8 mouse cellular contexts compared by ENCODE assay signal in the genomic region with DNA sequence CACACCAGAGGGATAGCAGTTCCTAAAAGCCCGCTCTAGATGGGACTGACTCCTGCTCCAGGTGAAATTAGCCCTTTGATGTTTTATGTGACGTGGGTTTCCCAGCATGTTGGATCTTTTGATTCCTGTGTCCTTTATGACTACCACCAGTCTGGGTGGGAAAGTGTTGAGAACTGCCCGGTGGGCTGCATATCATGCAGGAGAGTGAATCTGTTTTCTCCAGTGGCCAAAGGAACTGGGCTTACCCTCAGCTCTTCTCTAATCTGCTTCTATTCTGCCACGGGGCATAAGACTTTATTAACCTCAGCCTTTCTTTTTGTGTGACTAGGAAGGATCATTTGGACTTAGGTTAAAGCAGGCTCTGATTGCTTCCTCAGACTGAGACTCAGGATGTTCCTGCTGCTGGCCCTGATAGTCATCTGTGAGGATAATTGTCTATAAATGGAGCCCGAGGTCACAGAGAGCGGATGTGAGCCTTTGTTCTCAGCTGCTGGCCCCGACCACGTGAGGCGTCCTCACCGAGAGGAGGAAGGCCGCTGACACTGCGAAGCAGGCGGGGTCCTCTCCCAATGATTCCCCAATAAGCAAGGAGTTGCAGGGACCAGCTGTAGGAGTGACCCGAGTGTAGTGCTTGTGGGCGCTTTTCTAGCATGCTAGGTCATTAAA. TPM values are rescaled to one million over a fixed set of nuclear protein-coding genes. Genes with fewer than 3 reads are reported as not detected.
DNase-seq lines count a peak whose midpoint lies in the region; ATAC-seq and TF ChIP-seq lines count a peak whose summit lies in the region.

No protein-coding gene starts in this region.

- DNase-seq in ES-E14 (ENCODE audit: low read depth, low spot score), result no peak
- peak; percentile 84 for DNase-seq in adrenal gland, postnatal 14 days
- DNase-seq in forebrain, postnatal 0 days, result peak; percentile 27
- peak; percentile 54 for DNase-seq in limb, embryonic 14.5 days (ENCODE audit: low spot score)
- DNase-seq in midbrain, embryonic 11.5 days (ENCODE audit: low spot score, missing footprints), result peak; percentile 92
- DNase-seq in cerebellum, adult 18-20 months, result no peak

- no peaks in the 10 kb centered on the region for H3K9me3 ChIP-seq in ES-E14 (ENCODE audit: control insufficient read depth, insufficient read depth, low read depth, low read length)
- H3K9me3 ChIP-seq in forebrain, postnatal 0 days (ENCODE audit: low read length), result no peaks in the 10 kb centered on the region
- H3K9me3 ChIP-seq in hindbrain, embryonic 13.5 days, result no peaks in the 10 kb centered on the region
- H3K9me3 ChIP-seq in limb, embryonic 14.5 days (ENCODE audit: control insufficient read depth, low read length), result no peaks in the 10 kb centered on the region
- no peaks in the 10 kb centered on the region for H3K9me3 ChIP-seq in midbrain, embryonic 11.5 days (ENCODE audit: control insufficient read depth, low read length)

- peaks cover 0 to 4% of the 10 kb centered on the region in 2 experiments; a peak in 1 of 4 replicates for H3K4me1 ChIP-seq in ES-E14 (ENCODE audit: control insufficient read depth in 2 of 2, insufficient read depth in 2 of 2, low read length in 2 of 2, poor library complexity in 1 of 2)
- H3K4me1 ChIP-seq in forebrain, postnatal 0 days (ENCODE audit: insufficient read depth), result peaks cover 11% of the 10 kb centered on the region
- peaks cover 38% of the 10 kb centered on the region for H3K4me1 ChIP-seq in hindbrain, embryonic 13.5 days (replicated peaks)
- H3K4me1 ChIP-seq in limb, embryonic 14.5 days (ENCODE audit: control insufficient read depth, insufficient read depth, low read length), result peaks cover 14% of the 10 kb centered on the region; the same call in 1 of the 2 replicates
- peaks cover 15% of the 10 kb centered on the region for H3K4me1 ChIP-seq in midbrain, embryonic 11.5 days (ENCODE audit: control insufficient read depth, insufficient read depth, low read length)
- H3K4me1 ChIP-seq in testis, adult 2 months (ENCODE audit: control insufficient read depth, insufficient read depth, low read length), result peaks cover 12% of the 10 kb centered on the region

- no peak overlapping the region for H3K27ac ChIP-seq in ES-E14 (ENCODE audit: insufficient read depth, low read depth, low read length, poor library complexity, severe bottlenecking)
- H3K27ac ChIP-seq in forebrain, postnatal 0 days (ENCODE audit: low read depth, low read length), result peak overlapping the region; percentile 60
- H3K27ac ChIP-seq in hindbrain, embryonic 13.5 days, result peak overlapping the region; percentile 94
- H3K27ac ChIP-seq in limb, embryonic 14.5 days (replicated peaks; ENCODE audit: low read depth, low read length), result peak overlapping the region; percentile 53; the same call in 1 of the 2 replicates
- peak overlapping the region; percentile 84 for H3K27ac ChIP-seq in midbrain, embryonic 11.5 days (ENCODE audit: low read depth, low read length)
- peak overlapping the region; percentile 80 for H3K27ac ChIP-seq in testis, adult 2 months (ENCODE audit: control insufficient read depth, insufficient read depth, low read depth, low read length)

- H3K27me3 ChIP-seq in forebrain, postnatal 0 days (ENCODE audit: insufficient read depth, low read length), result no peaks in the 10 kb centered on the region
- no peaks in the 10 kb centered on the region for H3K27me3 ChIP-seq in hindbrain, embryonic 13.5 days
- no peaks in the 10 kb centered on the region for H3K27me3 ChIP-seq in limb, embryonic 14.5 days (ENCODE audit: control insufficient read depth, insufficient read depth, low read length)
- no peaks in the 10 kb centered on the region for H3K27me3 ChIP-seq in midbrain, embryonic 11.5 days (ENCODE audit: control insufficient read depth, insufficient read depth, low read length)
- H3K27me3 ChIP-seq in testis, adult 2 months (ENCODE audit: control insufficient read depth, insufficient read depth, low read length), result no peaks in the 10 kb centered on the region

- no peak for TF ChIP-seq CTCF in forebrain, postnatal 0 days (IDR thresholded peaks at IDR 0.05; ENCODE audit: low read depth)
- TF ChIP-seq CTCF in testis, adult 2 months (IDR thresholded peaks at IDR 0.05; ENCODE audit: control insufficient read depth, insufficient read depth, insufficient replicate concordance, low read depth, low read length), result no peak

- in situ Hi-C loops in ES-E14 (cut with MboI; ENCODE audit: low sequenced_read_pairs in 2 of 2, unreplicated experiment in 2 of 2), result no loop called here

- H3K4me2 ChIP-seq in forebrain, postnatal 0 days (ENCODE audit: low read depth), result peak overlapping the region; percentile 81
- H3K4me2 ChIP-seq in hindbrain, embryonic 13.5 days, result peak overlapping the region; percentile 86
- H3K4me2 ChIP-seq in limb, embryonic 14.5 days (replicated peaks; ENCODE audit: low read depth, low read length, severe bottlenecking), result peak overlapping the region; percentile 89
- peak overlapping the region; percentile 49 for H3K4me2 ChIP-seq in midbrain, embryonic 11.5 days

- no peaks in the 10 kb centered on the region for H3K36me3 ChIP-seq in ES-E14 (ENCODE audit: control insufficient read depth, insufficient read depth, low read length, poor library complexity, severe bottlenecking)
- H3K36me3 ChIP-seq in forebrain, postnatal 0 days (ENCODE audit: insufficient read depth), result no peaks in the 10 kb centered on the region
- no peaks in the 10 kb centered on the region for H3K36me3 ChIP-seq in hindbrain, embryonic 13.5 days
- H3K36me3 ChIP-seq in limb, embryonic 14.5 days (ENCODE audit: control insufficient read depth, insufficient read depth, low read length), result no peaks in the 10 kb centered on the region
- no peaks in the 10 kb centered on the region for H3K36me3 ChIP-seq in midbrain, embryonic 11.5 days (ENCODE audit: control insufficient read depth, insufficient read depth, low read length)
- H3K36me3 ChIP-seq in testis, adult 2 months (ENCODE audit: control insufficient read depth, insufficient read depth, low read length), result no peaks in the 10 kb centered on the region

- no peak for TF ChIP-seq POLR2A in limb, embryonic 14.5 days (IDR thresholded peaks at IDR 0.05; ENCODE audit: borderline replicate concordance, extremely low read depth, insufficient read depth, insufficient read length)
- TF ChIP-seq POLR2A in testis, adult 2 months (IDR thresholded peaks at IDR 0.05; ENCODE audit: control insufficient read depth, low read depth, low read length), result no peak

- peak overlapping the region; percentile 14; the same call in 1 of the 2 replicates for H3K9ac ChIP-seq in ES-E14 (ENCODE audit: insufficient read depth, low read depth, low read length, poor library complexity, severe bottlenecking)
- peak overlapping the region; percentile 38 for H3K9ac ChIP-seq in forebrain, postnatal 0 days
- H3K9ac ChIP-seq in hindbrain, embryonic 13.5 days, result peak overlapping the region; percentile 74
- peak overlapping the region; percentile 48 for H3K9ac ChIP-seq in limb, embryonic 14.5 days (ENCODE audit: low read depth, low read length, severe bottlenecking)
- H3K9ac ChIP-seq in midbrain, embryonic 11.5 days (ENCODE audit: low read length), result peak overlapping the region; percentile 55

- ATAC-seq in forebrain, postnatal 0 days, result peak; percentile 28
- peak; percentile 60 for ATAC-seq in hindbrain, embryonic 13.5 days (ENCODE audit: low FRiP score)
- ATAC-seq in limb, embryonic 14.5 days (ENCODE audit: low FRiP score, low read depth), result peak; percentile 43
- ATAC-seq in midbrain, embryonic 11.5 days (ENCODE audit: low FRiP score), result peak; percentile 75

- peak overlapping the region; percentile 26 to 70 for H3K4me3 ChIP-seq in ES-E14 (ENCODE audit: insufficient read depth in 1 of 2, low read depth in 1 of 2, low read length in 2 of 2, poor library complexity in 1 of 2, severe bottlenecking in 1 of 2)
- H3K4me3 ChIP-seq in forebrain, postnatal 0 days (ENCODE audit: low read depth, low read length), result peak overlapping the region; percentile 81
- H3K4me3 ChIP-seq in hindbrain, embryonic 13.5 days, result peak overlapping the region; percentile 79
- H3K4me3 ChIP-seq in limb, embryonic 14.5 days (replicated peaks; ENCODE audit: low read length), result peak overlapping the region; percentile 78
- H3K4me3 ChIP-seq in midbrain, embryonic 11.5 days (ENCODE audit: low read depth, low read length), result peak overlapping the region; percentile 27
- H3K4me3 ChIP-seq in testis, adult 2 months (ENCODE audit: control insufficient read depth, low read depth, low read length), result peak overlapping the region; percentile 53

- WGBS in forebrain, postnatal 0 days, result 11% methylated on average over 15 of the region's 15 CpGs
- 11% methylated on average over 15 of the region's 15 CpGs for WGBS in hindbrain, embryonic 13.5 days
- WGBS in limb, embryonic 14.5 days, result 5% methylated on average over 15 of the region's 15 CpGs
- WGBS in midbrain, embryonic 11.5 days, result 10% methylated on average over 15 of the region's 15 CpGs

TF ChIP-seq in ES-E14, 5 proteins besides CTCF, POLR2A, EP300 and RAD21:
- TF ChIP-seq HCFC1 (IDR thresholded peaks at IDR 0.05; ENCODE audit: borderline replicate concordance, insufficient read depth, low read length) (no peak), ZNF384 (IDR thresholded peaks at IDR 0.05; ENCODE audit: low read depth, low read length) (no peak), ZC3H11A (IDR thresholded peaks at IDR 0.05; ENCODE audit: borderline replicate concordance, low read depth, low read length) (no peak)

RNA-seq across cellular contexts. Expression of a gene that starts 0.8 kb away (rescaled TPM):
- total RNA-seq in ES-E14 (2012; rRNA removed), result 16.2 and 19.9 TPM in 2 replicates
- total RNA-seq in adrenal gland, postnatal 14 days (2021), result 11.4 and 12.9 TPM in 2 replicates
- total RNA-seq in forebrain, postnatal 0 days (2014; rRNA removed), result 28.2 and 40.7 TPM in 2 replicates
- 12.0 and 16.8 TPM in 2 replicates for polyA plus RNA-seq in forebrain, postnatal 0 days (2015; fragmentation: Nextera tagmentation; extraction: Ambion mirVana)
- polyA plus RNA-seq in hindbrain, embryonic 13.5 days (2015; fragmentation: Nextera tagmentation; extraction: Ambion mirVana), result 21.2 and 22.1 TPM in 2 replicates
- polyA plus RNA-seq in limb, embryonic 14.5 days (2012; rRNA removed), result 13.8 and 17.6 TPM in 2 replicates
- 12.1 and 12.8 TPM in 2 replicates for polyA plus RNA-seq in limb, embryonic 14.5 days (2014; fragmentation: Nextera tagmentation; extraction: Ambion mirVana)
- polyA plus RNA-seq in midbrain, embryonic 11.5 days (2014; fragmentation: Nextera tagmentation; extraction: Ambion mirVana), result 20.2 and 20.8 TPM in 2 replicates
- 12.6 and 15.6 TPM in 2 replicates for polyA plus RNA-seq in testis, adult 2 months (2012; rRNA removed)

Comparison
In these comparisons a context has a peak if more than half of its experiments do, and no peak if none do; other contexts are left out.
1. DNase-seq: peak in adrenal gland, postnatal 14 days (single experiment), forebrain, postnatal 0 days (single experiment), limb, embryonic 14.5 days (single experiment) and midbrain, embryonic 11.5 days (single experiment); none in ES-E14 (single experiment) and cerebellum, adult 18-20 months (0 of 2).
2. H3K4me3 ChIP-seq: peak in every context shown above with its lines; median percentile 81 in forebrain, postnatal 0 days; 79 in hindbrain, embryonic 13.5 days; 78 in limb, embryonic 14.5 days; 53 in testis, adult 2 months; 48 in ES-E14; 27 in midbrain, embryonic 11.5 days.
3. H3K9ac ChIP-seq: peak in every context shown above with its lines; median percentile 74 in hindbrain, embryonic 13.5 days; 55 in midbrain, embryonic 11.5 days; 48 in limb, embryonic 14.5 days; 38 in forebrain, postnatal 0 days; 14 in ES-E14.
4. Peak in every context shown above with its lines, with median percentiles within 50 percentile points of each other: ATAC-seq and H3K4me2 ChIP-seq.